Mouse (Mus musculus) liver, embryonic 14.5 days (tissue): ENCODE results near the gene Cbx2. TPM values are rescaled to one million over a fixed set of nuclear protein-coding genes. Genes with fewer than 3 reads are reported as not detected.

ENCODE experiments used
- ATAC-seq: fragments of 200-750 bp; cut with Nextera tagmentation; 2 replicates; pipeline ENCODE4 v1.8.0; 2017; ENCODE audit warnings: moderate number of reproducible peaks, mild to moderate bottlenecking, moderate library complexity; ENCODE audit not compliant: insufficient read depth
- DNase-seq, 3 experiments: peaks; one replicate each; pipeline ENCODE4 v3.0.0-alpha.2; 2012 to 2013; ENCODE audit warnings: low read depth in 3 of 3, low spot score in 3 of 3
- H3K27ac ChIP-seq: fragments of 300-500 bp; sonication (generic); 2 replicates; pipeline ENCODE4 v1.5.1; 2014; ENCODE audit warnings: moderate library complexity, mild to moderate bottlenecking, control low read depth, inconsistent platforms
- H3K27me3 ChIP-seq: fragments of 300-500 bp; sonication (generic); 2 replicates; pipeline ENCODE4 v1.6.1; 2014; ENCODE audit warnings: mild to moderate bottlenecking, low read length, moderate library complexity; ENCODE audit not compliant: control insufficient read depth, insufficient read depth
- H3K36me3 ChIP-seq: fragments of 300-500 bp; sonication (generic); replicated peaks from 2 replicates; pipeline ENCODE4 v1.6.1; 2014; ENCODE audit warnings: low read depth; ENCODE audit not compliant: control insufficient read depth, insufficient read depth
- H3K4me1 ChIP-seq, 2 experiments: fragments of 200-500 bp in 1 of 2; fragments of 300-500 bp in 1 of 2; sonication (generic) in 1 of 2; replicated peaks; 2 replicates each; pipeline ENCODE4 v1.6.1; 2012 to 2014; ENCODE audit warnings: antibody characterized with exemption in 1 of 2, inconsistent platforms in 1 of 2, low read length in 1 of 2; ENCODE audit not compliant: control insufficient read depth in 2 of 2, insufficient read depth in 2 of 2
- H3K4me2 ChIP-seq: fragments of 300-500 bp; sonication (generic); 2 replicates; pipeline ENCODE4 v1.6.1; 2014; ENCODE audit warnings: low read depth, mild to moderate bottlenecking, control low read depth, moderate library complexity
- H3K4me3 ChIP-seq, 2 experiments: fragments of 200-500 bp in 1 of 2; fragments of 300-500 bp in 1 of 2; sonication (generic) in 1 of 2; 2 replicates each; pipeline ENCODE4 v1.5.1; 2012 to 2014; ENCODE audit warnings: low read depth in 2 of 2, low read length in 2 of 2, mild to moderate bottlenecking in 2 of 2, control low read depth in 1 of 2, inconsistent platforms in 1 of 2, moderate library complexity in 1 of 2; ENCODE audit not compliant: insufficient read depth in 1 of 2
- H3K9ac ChIP-seq: fragments of 300-500 bp; sonication (generic); replicated peaks from 2 replicates; pipeline ENCODE4 v1.6.1; 2014; ENCODE audit warnings: mild to moderate bottlenecking, control low read depth, moderate library complexity
- H3K9me3 ChIP-seq: fragments of 300-500 bp; sonication (generic); 2 replicates; pipeline ENCODE4 v1.6.1; 2016; ENCODE audit warnings: low read length, mixed read lengths; ENCODE audit not compliant: control insufficient read depth
- CTCF ChIP-seq: IDR thresholded peaks from 2 replicates; pipeline ENCODE4 v1.5.1; 2016; ENCODE audit warnings: antibody characterized with exemption, low read depth, control low read depth
- EP300 ChIP-seq: IDR thresholded peaks from 2 replicates; pipeline ENCODE4 v1.6.1; 2016; ENCODE audit warnings: antibody characterized with exemption, low read depth
- WGBS: fragments of 180-500 bp; shearing (Covaris S2); extraction: QIAGEN DNeasy Blood & Tissue Kit; methylation state at CpG from one replicate; pipeline ENCODE4 v1.1.7; 2014; ENCODE audit not compliant: insufficient replicate concordance; 5-methylcytosine and 5-hydroxymethylcytosine counted together
- polyA plus RNA-seq, 2 experiments: library from polyadenylated mRNA; depleted of rRNA in 1 of 2; stranded (reverse) in 1 of 2; unstranded in 1 of 2; fragments of >200 nt; fragmentation: Nextera tagmentation in 1 of 2; extraction: Ambion mirVana in 1 of 2; gene quantifications; 2 replicates each; pipeline versions ENCODE4 v1.2.1 to v1.2.3; 2012 to 2014

Cbx2 gene
- polyA plus RNA-seq, 2 experiments: 1.7 to 1.8 TPM

DNA sequence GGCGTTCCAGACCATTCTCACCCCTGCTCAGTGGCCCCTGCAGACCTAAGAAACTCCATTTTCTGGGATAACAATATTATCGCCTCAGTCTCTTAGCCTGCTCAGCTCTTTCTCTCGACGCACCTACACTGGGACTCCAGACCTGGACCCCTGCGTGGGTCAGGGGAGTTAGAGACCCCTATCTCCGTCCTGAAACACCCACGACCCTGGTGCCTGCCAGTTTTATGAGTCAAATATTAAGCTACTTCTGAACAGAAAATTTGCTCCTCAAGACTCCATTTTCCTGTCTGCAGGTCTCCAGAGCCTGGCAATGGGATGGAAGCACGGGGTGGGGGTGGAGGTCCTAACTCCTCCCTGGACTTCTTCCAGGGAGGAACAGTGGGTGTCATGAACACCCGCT lies 34.5 kb downstream of the Cbx2 start:
- peak overlapping the region in 1 of 2 experiments; percentile 55; a peak in 1 of 4 replicates for H3K4me3 ChIP-seq
- no peak for TF ChIP-seq CTCF
- TF ChIP-seq EP300: no peak
- ATAC-seq (no peak), DNase-seq (no peak)
- H3K9me3 ChIP-seq: no peaks in the 10 kb centered on the region
- 2% methylated on average over 9 of the region's 9 CpGs for WGBS
- no peaks in the 10 kb centered on the region; a peak in 1 of 4 replicates for H3K4me1 ChIP-seq
- peak overlapping the region; percentile 70 for H3K4me2 ChIP-seq
- no peaks in the 10 kb centered on the region for H3K36me3 ChIP-seq
- H3K9ac ChIP-seq: no peak overlapping the region
- no peak overlapping the region for H3K27ac ChIP-seq
- H3K27me3 ChIP-seq: peaks cover 83% of the 10 kb centered on the region

DNA sequence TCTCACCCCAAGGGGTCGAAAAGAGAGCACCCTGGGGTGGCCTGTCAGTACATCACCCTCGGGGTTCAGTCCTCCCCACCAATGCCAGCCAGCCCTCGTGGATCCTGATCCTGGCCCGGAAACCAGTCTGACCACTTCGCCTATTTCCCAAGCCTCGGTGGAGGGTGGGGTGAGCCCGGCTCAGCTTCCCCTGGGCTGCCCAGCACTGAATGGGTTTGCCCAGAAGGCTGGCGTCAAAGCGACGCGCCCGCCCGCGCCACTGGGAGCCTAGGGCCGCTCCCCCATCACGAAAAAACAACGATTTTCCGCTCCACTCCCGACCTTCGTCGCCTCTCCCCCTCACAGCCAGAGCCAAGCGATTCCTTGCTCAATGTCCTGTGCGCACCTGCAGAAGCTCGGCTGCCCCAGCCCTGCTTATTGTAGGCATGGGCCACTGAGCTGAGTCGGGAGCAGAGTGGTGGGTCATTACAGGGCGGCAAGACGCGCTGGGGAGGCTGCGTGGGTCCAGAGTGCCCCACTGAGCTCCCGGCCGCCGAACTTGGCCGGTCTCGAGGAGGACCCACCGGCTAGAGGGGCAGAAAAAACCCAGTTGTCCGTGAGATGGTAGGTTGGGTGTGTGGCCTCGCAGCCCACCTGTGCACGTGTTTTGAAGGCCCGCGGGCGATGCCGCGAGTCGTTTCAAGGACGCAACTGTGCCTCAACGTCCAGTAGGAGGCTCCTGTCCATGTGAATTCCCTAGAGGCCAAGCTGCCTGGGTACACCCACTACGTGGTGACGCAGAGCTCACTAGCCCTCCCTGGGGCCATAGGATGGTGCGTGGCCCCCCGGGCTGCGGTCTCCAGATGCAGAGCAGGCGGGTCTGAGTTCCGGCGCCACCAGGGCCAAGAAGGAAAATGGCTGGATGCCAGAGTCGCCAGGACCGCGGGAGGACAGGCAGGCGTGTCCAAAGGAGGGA lies 35.6 kb downstream of the Cbx2 start:
- ATAC-seq: no peak
- WGBS: 2% methylated on average over 58 of the region's 58 CpGs
- H3K9ac ChIP-seq: no peak overlapping the region
- no peaks in the 10 kb centered on the region; a peak in 1 of 4 replicates for H3K4me1 ChIP-seq
- H3K27me3 ChIP-seq: peaks cover 73% of the 10 kb centered on the region
- TF ChIP-seq EP300 (no peak), CTCF (peak; percentile 38)
- H3K9me3 ChIP-seq: no peaks in the 10 kb centered on the region
- DNase-seq: no peak
- H3K36me3 ChIP-seq: no peaks in the 10 kb centered on the region
- no peak overlapping the region for H3K4me3 ChIP-seq
- no peak overlapping the region for H3K4me2 ChIP-seq
- no peak overlapping the region for H3K27ac ChIP-seq

DNA sequence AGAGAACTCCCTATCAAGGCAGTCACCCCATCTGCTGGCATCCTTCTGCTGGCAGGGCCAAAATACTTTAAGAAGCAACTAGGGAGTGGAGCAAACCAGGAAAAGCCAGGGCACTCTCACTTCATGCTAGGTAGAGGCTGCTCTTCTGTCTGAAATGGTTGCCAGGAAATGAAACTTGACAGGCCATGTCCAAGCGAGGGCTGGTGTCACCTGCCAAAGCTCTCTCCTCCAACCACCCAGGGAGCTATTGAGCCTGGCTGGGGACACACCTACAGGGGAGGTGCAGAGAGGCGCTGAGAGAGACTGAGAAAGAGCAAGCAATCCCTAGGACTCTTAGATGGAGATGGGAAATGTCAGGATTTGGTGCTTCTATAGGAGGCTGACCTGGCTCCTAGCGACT lies 36.5 kb downstream of the Cbx2 start:
- Histone ChIP-seq H3K4me3 (no peak overlapping the region), H3K27me3 (peaks cover 64% of the 10 kb centered on the region), H3K36me3 (no peaks in the 10 kb centered on the region), H3K9me3 (no peaks in the 10 kb centered on the region), H3K27ac (no peak overlapping the region), H3K4me2 (no peak overlapping the region), H3K4me1 (no peaks in the 10 kb centered on the region; a peak in 1 of 4 replicates), H3K9ac (no peak overlapping the region)
- DNase-seq (no peak), ATAC-seq (no peak)
- 0% methylated on average over 3 of the region's 3 CpGs for WGBS
- TF ChIP-seq CTCF (no peak), EP300 (no peak)

DNA sequence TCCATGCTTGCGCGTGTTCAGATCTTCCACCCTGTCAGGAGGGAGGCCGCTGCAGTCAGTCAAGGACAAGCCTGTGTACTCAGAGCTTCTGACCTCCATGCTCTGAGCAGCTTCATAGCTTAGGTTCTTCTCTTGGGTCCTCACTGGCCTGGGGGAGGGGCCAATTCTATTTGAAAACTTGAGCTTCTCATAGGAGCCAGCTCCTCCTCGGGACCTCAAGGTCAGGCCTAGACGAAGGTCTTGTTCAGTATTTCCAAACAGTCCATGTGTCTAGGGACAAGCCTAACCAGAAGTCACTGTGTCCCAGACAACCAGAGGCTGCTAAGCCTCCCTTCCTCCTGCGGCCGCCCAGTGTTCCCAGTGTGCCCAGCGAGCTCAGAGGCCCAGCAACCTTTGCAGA lies 44.1 kb downstream of the Cbx2 start:
- Histone ChIP-seq H3K4me3 (no peak overlapping the region), H3K27ac (no peak overlapping the region), H3K9me3 (no peaks in the 10 kb centered on the region), H3K27me3 (no peaks in the 10 kb centered on the region; the same call in 1 of the 2 replicates), H3K4me2 (no peak overlapping the region), H3K4me1 (no peaks in the 10 kb centered on the region), H3K9ac (no peak overlapping the region), H3K36me3 (no peaks in the 10 kb centered on the region)
- DNase-seq: no peak
- WGBS: 76% methylated on average over 8 of the region's 8 CpGs
- no peak for TF ChIP-seq EP300
- no peak for TF ChIP-seq CTCF
- ATAC-seq: no peak

DNA sequence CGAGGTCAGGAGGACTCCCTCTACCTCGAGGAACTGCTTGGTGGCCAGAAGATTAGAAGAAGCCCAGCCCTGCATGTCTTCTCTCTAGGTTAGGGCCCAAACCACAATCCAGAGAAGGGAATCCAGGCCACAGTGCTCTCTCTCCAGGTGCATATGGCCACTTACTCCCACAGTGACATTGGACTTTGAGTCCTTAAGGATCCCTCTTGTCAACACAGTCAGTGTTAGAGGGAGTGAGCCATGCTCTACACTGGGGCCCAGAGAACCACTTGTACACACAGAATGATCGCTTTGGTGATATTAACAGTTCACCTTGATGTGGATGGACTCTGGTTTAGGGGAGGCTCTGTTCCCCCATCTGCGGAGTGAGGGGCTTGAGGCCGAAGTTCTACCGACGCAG lies 49.5 kb downstream of the Cbx2 start:
- no peaks in the 10 kb centered on the region for H3K9me3 ChIP-seq
- H3K36me3 ChIP-seq: no peaks in the 10 kb centered on the region
- DNase-seq: no peak
- no peak overlapping the region for H3K4me3 ChIP-seq
- 57% methylated on average over 7 of the region's 7 CpGs for WGBS
- ATAC-seq: no peak
- H3K4me1 ChIP-seq: no peaks in the 10 kb centered on the region; a peak in 1 of 4 replicates
- H3K4me2 ChIP-seq: no peak overlapping the region
- H3K9ac ChIP-seq: no peak overlapping the region
- no peaks in the 10 kb centered on the region for H3K27me3 ChIP-seq
- H3K27ac ChIP-seq: no peak overlapping the region
- no peak for TF ChIP-seq CTCF
- TF ChIP-seq EP300: no peak
